Mouse (Mus musculus) lung, postnatal 36 days (tissue): ENCODE results near the gene Mgat1.

ENCODE experiments used
- DNase-seq: peaks from one replicate; pipeline ENCODE4 v3.0.0; 2022; ENCODE audit warnings: mixed read lengths

Gene Mgat1

DNA sequence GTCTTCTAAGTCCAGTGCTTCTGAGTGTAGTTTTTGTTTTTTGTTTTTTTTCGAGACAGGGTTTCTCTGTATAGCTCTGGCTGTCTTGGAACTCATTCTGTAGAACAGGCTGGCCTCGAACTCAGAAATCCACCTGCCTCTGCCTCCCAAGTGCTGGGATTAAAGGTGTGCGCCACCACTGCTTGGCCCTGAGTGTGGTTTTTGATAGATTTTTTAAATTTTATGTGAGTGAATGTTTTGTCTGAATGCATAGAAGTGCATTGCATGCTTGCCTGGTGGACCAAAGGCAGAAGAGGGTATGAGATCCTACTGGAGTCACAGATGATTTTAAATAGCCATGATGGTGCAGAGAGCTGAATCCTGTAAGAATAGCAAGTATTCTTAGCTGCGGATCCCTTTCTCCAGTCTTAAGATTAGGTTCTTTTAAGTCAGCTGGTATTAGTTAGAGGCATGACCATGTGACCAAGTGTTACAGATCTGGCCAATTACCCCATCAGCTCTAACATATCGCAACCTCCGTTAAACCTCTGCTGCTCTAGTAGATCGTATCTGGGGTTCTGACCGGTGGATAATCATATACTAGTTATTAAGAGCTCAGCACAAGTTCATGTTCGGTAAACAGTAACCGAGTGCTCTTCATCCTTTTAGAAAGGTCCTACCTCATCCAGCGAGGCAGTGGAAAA, 906 bp upstream of the Mgat1 start:
- DNase-seq = no peak

DNA sequence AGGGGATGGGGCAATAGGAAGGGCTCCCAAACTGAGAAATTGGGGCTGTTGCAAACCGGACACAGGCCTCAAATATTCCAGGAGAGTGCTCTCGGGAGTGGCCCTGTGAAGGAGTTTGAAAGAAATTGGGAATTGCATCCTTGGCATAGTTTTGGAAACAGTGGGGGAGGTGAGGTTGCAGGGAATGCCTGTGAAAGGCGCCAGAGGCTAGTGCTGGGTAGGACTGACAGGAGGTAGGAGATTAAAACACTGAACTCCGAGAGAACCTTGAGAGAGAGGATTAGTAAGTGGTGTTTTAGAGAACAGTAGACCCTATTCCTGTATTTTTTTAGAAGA, 572 bp downstream of the Mgat1 start:
- no peak for DNase-seq

DNA sequence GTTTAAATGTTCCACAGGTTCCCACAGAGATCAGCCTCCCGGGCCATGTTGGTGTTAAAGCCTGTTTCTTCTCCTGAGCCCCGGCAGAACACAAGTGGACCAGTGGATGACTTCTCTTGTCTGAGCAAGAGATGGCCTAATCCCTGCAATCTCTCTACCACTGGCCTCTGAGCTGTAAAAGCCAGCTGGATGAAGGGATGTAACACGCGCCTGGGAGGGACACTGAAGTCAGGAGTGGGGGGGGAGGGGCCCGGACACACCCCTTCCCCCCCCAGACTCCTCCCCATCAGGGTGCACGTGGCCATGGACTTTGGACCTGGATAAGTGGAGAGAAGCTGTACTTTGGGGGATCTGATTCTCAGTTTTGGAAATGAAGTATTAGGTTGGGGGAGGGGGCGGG, 1.2 kb downstream of the Mgat1 start:
- DNase-seq = peak; percentile 70

DNA sequence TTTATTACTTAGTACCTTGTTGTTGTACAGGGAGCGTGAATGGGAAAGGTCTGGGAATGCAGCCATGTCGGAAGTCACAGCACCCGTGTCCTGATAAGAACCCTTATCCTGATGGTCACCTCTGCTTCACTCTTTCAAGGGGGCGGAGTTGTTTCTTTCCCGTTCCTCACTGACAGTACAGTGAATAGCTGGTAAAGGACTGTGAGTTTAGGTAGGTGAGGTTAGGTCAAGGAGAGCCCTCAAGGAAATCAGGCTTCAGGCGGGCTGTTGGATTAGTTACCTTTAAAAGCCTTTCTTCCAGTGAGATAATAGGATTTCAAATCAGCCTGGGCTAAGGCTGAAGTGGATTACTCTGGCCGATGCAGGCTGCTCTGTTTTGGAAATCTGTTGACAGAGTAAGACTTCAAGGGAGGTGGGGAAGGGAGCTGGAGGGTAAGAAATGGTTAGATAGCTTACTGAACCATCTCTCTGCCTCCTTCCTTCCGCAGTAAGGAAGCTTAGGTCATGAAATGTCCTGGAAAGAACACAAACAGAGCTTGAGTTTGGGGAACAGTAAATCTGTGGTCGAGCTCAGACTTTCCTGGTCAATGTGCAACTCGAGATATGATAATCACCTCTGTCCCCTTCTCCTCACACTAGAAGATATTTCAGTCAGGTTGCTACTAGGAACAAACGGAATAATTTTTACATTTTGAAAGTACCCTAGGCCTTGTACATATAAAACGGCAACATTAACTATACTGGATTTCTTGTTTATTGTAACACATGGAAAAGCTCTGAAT, 1.8 kb downstream of the Mgat1 start:
- peak; percentile 66 for DNase-seq

DNA sequence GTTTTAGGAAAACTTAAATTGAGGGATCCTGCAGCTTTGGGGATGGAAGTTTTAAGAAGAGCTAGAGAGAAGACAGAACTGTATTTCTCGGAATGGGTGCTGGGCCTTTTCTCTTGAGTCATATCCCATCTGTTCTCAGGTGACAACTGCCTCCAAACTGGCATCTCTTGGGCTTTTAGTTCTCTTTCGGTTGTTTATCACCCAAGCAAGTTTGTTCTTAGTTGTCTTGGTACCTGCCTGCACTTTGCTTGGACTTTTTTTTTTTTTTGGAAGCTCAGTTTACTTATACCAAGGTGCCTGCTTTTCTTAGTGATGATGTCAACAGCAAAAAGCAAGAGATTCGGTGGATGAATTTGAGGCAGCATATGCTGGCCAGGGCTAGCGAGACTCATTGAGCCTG, 2.5 kb downstream of the Mgat1 start:
- DNase-seq = no peak

DNA sequence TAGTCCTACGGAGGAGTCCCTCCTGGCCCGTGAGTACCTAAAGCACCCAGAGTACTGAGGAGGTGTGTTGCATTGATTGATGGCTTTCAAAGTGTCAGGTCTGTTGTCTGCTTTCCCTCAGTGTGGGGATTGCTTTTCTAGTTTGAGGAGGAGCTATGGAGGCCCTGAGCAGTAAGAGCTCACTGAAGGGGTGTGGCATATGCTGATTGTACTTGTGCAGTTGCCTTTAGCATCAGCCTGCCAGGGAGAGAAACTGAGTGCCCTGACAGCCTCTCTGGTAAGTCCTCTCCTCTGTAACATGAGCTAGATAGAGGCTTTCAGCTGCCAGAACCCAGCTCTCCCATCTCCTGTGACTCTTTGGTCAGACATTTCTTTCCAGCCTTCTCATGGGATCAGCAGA, 3.3 kb downstream of the Mgat1 start:
- no peak for DNase-seq

DNA sequence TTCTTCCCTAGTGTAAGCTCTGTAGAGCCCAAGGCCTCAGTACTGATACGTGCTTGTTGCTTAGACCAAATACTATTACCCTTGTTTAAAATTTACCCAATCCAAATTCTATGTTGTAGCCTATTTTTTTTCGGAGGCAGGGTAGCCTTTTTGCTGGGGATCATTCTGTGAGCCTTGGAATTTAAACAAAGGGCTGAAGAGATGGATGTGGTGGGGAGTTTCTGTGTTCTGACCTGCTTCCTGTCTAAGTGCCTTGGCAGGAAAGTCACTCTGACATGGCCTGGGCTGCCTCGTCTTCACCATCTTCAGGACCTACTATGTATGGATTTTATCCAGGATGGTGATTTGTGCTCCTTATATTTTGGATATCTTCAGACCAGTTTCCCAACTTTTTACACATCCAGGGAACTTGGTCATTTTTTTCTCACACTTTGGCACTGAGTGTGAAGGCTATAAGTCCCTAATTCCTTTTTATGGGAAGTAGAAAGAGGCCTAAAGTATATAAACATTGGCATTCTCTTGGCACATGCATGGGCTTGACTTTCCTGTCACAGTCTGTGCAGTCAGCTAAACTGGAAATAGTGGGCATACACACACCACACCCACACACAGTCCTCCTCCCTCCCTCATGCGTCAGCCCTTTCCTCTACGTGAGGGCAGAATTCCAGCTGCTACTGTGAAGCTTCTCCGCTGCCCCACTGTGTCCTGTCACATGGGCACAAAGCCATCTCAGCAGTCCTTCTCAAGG, 4.4 kb downstream of the Mgat1 start:
- peak; percentile 91 for DNase-seq

DNA sequence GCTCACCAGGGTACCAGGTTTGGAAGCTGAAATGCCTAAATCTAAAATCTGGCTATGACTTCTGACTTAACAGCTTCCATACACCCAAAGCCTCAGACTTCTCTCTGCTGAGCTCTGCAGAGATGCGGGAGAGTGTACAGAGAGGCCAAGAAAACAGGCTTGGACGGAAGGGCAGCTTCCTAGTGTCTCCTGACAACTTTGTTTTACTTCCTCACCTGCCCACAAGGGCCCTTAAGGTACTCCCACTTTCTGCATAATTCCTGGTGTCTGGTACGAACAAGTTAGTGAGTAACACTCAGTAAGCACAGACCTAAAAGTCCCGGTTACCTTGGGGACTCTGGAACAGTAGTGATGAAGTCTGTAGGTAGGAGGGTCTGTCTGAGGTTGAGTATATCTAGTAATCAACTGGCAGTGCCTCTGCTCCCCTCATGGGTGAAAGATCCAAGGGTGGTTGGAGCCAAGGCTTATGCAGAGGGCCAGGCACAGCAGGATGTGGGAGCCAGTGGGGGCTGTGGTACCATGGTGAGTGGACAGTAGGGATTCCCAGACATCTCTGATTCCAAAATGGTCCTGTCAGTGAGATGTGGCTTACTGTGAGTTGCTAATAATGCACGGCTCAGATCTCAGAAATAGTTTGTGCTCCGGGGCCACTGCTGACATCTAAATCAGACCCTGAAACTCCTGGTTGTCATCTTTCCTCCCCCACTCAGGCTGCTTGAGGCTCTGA, 5.1 kb downstream of the Mgat1 start:
- DNase-seq = no peak

DNA sequence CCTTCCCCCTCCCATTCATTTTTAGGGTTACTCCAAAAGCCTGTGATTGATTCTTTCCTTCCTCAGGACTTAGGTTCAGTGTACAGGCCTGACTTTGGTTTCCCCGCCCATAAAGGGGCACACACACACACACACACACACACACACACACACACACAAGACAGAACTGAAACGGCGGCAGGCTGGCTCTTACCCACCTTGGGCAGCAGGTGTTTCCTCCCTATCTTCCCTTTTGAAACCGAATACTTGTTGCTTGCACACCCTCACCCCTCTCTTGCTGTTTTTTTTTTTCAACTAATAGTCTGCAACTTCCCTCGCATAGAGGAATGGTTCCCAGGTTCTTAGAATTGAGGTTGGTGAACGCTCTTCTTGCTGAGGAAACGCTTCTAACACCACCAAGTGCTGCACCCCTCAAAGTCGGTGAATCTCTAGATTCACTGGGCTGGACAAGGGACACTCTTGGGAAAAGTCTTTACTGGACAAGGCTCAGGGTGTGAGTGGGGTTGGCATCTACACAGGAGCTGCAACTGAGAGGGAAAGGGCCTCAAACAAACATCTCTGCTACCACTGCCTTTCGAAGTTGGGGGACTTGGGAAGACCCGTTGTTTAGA, 5.9 kb downstream of the Mgat1 start:
- peak; percentile 62 for DNase-seq

DNA sequence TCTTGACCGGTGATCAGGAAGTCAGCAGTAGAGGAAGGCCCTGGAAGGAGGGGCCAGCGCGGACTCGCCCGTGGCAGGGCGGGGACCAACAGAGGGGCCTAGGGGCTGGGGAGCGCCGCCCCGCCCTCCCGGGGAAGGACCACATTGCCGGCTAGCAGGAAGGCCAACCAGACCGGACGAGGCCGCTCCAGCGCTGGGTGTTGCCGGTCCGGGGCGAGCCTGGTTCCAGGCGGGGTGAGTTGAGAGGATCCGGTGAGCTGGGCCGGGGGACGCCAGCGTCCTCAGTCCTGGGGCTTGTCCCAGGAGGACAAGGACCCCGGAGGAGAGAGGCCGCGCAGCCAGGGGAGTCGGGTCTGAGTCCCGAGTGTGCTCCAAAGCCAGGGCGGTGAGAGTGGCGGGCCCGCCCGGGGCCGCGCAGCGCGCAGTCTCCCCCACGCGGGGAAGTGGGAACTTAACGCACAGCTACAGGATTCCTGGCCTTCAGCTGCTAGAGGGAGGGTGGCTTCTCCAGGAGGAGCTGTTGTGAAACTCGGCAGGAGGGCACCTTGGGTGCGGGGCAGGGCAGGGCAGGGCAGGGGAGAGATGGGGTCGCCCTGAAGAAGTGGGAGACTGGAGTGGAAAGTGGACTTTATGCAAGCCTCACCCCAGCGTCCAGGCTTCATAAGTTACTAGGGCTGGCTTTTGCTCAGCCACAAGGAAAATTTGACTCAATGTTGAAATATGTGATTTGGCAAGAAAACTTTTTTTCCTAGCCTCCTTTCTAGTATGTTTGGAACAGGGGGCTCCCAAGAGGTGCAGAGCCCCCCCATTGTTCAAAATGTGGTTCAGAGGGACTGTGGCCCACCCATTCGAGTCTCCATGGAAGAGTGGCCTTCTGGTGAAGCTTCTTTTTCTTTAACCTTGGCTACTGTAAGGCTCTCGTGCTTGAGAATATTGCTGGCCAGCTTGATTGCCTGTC, 6.7 kb downstream of the Mgat1 start:
- peak; percentile 96 for DNase-seq

DNA sequence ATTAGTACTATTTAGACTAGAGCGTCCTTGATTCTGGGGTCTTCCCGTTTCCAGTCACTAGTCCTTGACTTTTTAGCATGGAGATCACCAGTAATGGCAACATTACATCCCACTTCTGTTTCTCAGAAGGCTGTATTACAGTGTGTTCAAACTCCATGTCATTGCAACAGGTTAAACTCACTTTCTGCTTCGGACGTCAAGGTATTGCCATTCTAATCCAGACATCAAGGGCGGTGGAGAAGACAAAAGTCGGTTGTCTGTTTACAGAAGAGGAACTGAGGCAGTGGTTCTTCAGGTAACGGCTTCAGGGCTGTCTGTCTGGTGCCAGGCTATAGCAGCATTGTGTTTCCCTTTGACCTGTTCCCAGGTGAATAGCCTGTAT, 7.4 kb downstream of the Mgat1 start:
- DNase-seq = no peak

DNA sequence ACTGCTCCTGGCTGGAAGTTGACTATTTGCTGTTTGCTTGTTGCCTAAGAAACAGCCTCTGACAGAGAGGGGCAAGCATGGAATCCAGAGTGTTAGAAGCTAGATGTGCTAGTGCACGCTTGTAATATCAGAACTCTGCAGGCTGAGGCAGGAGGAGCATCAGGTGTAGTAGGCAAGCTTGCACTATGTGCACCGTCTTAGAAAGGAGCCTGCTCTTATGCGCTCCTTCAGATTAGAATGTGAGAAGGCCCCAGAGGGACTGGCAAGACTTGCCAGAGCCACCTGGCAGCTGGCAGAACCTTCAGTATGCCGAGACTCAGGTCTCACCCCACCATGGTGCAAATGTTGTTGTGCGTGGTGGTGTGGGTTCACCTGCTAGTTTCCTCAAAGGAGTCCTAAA, 8.1 kb downstream of the Mgat1 start:
- no peak for DNase-seq

DNA sequence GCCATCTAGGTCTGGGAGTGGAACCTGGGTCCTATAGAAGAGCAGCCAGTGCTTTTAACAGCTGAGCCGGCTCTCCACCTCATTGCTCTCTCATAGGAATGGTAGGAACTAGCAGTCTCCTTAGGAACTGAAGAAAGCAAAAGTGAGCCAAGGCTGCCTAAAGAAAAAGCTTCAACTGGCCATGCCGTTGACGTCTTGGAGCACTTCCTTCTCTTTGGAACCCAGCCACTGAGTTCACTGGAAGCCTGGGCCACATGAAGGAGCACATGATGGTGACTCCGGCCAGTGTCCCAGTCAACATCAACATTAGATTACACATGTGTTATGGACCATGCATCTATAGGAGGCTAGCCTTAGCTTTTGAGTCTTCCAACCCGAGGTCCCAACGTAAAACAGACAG, 9.0 kb downstream of the Mgat1 start:
- DNase-seq = peak; percentile 65

DNA sequence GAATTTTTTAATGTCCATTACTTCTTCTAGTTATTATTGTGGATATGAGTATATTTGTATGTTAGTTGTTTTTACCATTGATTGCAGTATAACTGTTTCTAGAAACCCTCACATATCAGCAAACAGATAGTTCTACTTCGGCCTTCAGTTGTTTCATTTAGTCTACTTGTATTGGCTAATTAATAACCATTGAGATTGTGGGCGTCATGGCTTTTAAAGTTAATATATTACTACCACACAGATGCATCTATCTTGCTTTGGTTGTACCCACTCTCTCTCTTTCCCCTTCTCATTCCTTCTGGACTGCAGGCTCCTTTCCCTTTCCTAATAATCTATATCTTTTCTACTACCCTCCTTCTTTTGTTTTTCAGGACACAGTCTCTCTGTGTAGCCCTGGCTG, 15.3 kb downstream of the Mgat1 start:
- no peak for DNase-seq

DNA sequence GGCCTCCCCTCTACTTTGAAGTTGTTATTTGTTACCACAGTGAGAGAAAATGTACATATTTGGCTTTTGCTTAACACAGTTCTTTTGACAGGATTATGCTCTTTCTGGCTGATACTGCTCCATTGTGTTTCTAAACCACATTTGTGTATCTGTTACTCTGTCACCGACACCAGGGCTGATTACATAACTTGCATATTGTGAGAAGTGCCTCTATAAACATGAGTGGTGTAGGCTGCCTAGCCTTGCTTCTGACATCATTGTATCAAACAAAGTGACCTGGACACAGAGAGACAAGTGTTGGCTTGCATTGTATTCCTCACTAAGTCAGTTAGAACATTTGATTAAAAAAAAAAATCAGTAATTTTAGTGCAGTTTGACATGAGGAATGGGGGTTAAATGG, 15.8 kb downstream of the Mgat1 start:
- peak; percentile 58 for DNase-seq

DNA sequence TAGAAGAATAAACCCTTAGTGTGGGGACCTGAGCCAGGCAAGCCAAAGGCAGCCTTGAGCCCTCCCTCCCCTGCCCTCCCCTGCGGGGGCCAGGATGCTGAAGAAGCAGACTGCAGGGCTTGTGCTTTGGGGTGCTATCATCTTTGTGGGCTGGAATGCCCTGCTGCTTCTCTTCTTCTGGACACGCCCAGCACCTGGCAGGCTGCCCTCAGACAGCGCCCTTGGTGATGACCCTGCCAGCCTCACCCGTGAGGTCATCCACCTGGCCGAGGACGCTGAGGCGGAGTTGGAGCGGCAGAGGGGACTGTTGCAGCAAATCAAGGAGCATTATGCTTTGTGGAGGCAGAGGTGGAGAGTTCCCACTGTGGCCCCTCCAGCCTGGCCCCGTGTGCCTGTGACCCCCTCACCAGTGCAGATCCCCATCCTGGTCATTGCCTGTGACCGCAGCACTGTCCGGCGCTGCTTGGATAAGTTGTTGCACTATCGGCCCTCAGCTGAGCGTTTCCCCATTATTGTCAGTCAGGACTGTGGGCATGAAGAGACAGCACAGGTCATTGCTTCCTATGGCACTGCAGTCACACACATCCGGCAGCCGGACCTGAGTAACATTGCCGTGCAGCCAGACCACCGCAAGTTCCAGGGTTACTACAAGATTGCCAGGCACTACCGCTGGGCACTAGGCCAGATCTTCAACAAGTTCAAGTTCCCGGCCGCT, 16.8 kb downstream of the Mgat1 start:
- peak; percentile 55 for DNase-seq

DNA sequence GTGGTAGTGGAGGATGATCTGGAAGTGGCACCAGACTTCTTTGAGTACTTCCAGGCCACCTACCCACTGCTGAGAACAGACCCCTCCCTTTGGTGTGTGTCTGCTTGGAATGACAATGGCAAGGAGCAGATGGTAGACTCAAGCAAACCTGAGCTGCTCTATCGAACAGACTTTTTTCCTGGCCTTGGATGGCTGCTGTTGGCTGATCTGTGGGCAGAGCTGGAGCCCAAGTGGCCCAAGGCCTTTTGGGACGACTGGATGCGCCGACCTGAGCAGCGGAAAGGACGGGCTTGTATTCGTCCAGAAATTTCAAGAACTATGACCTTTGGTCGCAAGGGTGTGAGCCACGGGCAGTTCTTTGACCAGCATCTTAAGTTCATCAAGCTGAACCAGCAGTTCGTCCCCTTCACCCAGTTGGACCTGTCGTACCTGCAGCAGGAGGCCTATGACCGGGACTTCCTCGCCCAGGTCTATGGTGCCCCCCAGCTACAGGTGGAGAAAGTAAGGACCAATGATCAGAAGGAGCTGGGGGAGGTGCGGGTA, 17.4 kb downstream of the Mgat1 start:
- DNase-seq = no peak

DNA sequence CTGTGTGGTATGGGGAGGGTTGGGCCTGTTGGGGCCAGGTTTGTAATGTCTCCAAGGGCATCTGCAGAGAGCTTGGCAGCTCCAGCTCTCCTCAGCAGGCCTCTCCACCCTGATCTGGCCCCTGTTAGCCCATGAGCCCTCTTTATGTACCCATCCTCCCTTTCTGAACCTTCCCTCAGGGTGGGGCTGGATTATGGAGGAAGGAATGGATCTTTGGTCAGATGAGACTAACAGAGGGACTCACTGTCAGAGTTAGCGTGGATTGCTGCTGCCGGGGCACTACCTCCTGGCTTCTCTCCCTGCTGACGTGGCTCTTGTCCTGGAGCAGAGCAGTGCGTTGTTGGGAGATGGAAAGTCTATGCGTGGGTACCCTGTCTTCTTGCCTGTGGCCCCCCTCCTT, 18.3 kb downstream of the Mgat1 start:
- DNase-seq = no peak

DNA sequence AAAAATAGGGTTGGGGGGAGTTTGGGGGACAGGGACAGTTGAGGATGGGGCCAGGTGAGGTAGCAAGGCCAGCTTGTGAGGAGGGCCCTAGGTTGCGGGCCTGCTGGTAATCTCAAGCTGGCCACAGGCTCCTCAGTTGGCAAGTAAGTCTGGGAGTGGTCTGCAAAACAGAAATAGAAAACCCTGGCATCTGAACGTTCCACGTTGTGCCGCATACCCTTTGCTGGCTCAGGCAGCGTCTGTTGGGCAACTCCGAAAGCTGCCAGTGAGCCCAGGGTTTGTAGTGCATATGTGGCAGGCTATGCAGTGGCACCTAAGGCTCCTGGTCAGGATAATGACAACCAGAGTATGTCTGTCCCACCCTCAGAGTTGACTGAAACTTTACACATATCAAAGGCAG, 19.2 kb downstream of the Mgat1 start:
- no peak for DNase-seq

DNA sequence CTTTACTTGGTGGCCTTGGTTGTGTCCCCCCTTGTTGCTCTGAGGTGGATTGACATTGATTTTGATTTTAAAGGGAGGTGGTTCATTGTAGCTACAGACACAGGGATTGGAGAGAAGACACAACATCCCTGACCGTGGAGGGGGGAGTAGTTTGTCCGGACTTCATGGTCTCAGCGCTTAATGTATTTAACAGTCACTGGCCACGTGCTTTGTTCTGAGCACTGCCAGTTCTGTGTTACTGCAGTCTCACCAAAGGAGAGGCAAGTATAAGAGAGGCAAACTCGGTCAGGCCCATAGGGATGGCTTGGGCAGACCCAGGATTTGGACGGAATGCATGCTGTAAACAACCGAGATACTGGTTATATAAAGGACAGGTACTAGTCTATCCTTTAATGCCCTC, 20.1 kb downstream of the Mgat1 start:
- no peak for DNase-seq

DNA sequence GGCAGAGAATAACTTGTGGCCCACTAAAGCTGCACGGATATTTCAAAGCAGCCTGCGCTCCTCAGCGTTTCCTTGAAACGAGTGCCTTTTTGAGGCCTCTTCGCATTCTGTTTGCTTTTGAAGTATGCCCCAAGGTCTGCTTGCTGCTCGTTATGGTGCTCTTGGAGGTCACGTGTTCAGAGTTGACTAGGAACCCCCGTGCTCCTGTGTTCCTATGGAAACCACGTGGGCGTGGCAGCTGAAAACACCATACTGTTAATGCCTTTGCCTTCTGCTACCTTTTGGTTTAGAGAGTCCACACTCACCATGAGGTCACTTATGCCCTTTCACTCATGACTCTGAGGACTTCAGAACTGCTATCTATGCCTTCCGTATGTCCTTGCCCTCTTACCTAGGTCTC, 20.6 kb downstream of the Mgat1 start:
- DNase-seq = peak; percentile 65
